Mouse (Mus musculus) MEL (cell line): ENCODE measurements around the gene Limd2.
A peak's percentile ranks its signal among the peaks of the same experiment; 100 is the strongest.

Experiments
- CHD2 ChIP-seq: IDR thresholded peaks from 2 replicates; pipeline ENCODE4 v1.6.1; 2011; ENCODE audit warnings: low read length, improper control_type of control experiment
- CTCF ChIP-seq, 3 experiments: IDR thresholded peaks in 2 of 3; conservative IDR thresholded peaks in 1 of 3; 2 replicates each; pipeline ENCODE4 v1.5.1; 2011 to 2012; ENCODE audit warnings: low read length in 3 of 3, low read depth in 2 of 3, mild to moderate bottlenecking in 2 of 3, improper control_type of control experiment in 1 of 3, inconsistent platforms in 1 of 3, mixed read lengths in 1 of 3, moderate library complexity in 1 of 3; ENCODE audit not compliant: control insufficient read depth in 1 of 3, insufficient read depth in 1 of 3, poor library complexity in 1 of 3, severe bottlenecking in 1 of 3
- E2F4 ChIP-seq: IDR thresholded peaks from 2 replicates; pipeline ENCODE4 v1.6.1; 2011; ENCODE audit warnings: low read depth, low read length, improper control_type of control experiment, borderline replicate concordance
- GATA1 ChIP-seq: IDR thresholded peaks from 2 replicates; pipeline ENCODE4 v1.6.1; 2011; ENCODE audit warnings: low read depth, low read length, improper control_type of control experiment
- MAZ ChIP-seq: IDR thresholded peaks from 2 replicates; pipeline ENCODE4 v1.6.1; 2012; ENCODE audit warnings: low read depth, mild to moderate bottlenecking, inconsistent platforms, low read length, improper control_type of control experiment
- NRF1 ChIP-seq: IDR thresholded peaks from 2 replicates; pipeline ENCODE4 v1.6.1; 2014; ENCODE audit warnings: low read depth, mild to moderate bottlenecking, inconsistent platforms, low read length, improper control_type of control experiment, moderate library complexity; ENCODE audit not compliant: poor library complexity, insufficient read depth, severe bottlenecking
- POLR2A ChIP-seq, 2 experiments: IDR thresholded peaks; 2 replicates each; pipeline ENCODE4 v1.6.1; 2011 to 2012; ENCODE audit warnings: low read length in 2 of 2, mild to moderate bottlenecking in 2 of 2, control low read depth in 1 of 2, improper control_type of control experiment in 1 of 2, low read depth in 1 of 2, moderate library complexity in 1 of 2; ENCODE audit not compliant: control insufficient read depth in 1 of 2, insufficient read depth in 1 of 2, poor library complexity in 1 of 2
- POLR2AphosphoS2 ChIP-seq: IDR thresholded peaks from 2 replicates; pipeline ENCODE4 v1.6.1; 2011; ENCODE audit warnings: low read length, improper control_type of control experiment
- USF2 ChIP-seq, 2 experiments: IDR thresholded peaks; 2 replicates each; pipeline ENCODE4 v1.6.1; 2011 to 2012; ENCODE audit warnings: improper control_type of control experiment in 2 of 2, low read length in 2 of 2, borderline replicate concordance in 1 of 2, inconsistent platforms in 1 of 2, low read depth in 1 of 2, mild to moderate bottlenecking in 1 of 2; ENCODE audit not compliant: insufficient read depth in 1 of 2
- ZMIZ1 ChIP-seq: IDR thresholded peaks from 2 replicates; pipeline ENCODE4 v1.6.1; 2012; ENCODE audit warnings: low read depth, mild to moderate bottlenecking, inconsistent platforms, low read length, improper control_type of control experiment, moderate library complexity

DNA sequence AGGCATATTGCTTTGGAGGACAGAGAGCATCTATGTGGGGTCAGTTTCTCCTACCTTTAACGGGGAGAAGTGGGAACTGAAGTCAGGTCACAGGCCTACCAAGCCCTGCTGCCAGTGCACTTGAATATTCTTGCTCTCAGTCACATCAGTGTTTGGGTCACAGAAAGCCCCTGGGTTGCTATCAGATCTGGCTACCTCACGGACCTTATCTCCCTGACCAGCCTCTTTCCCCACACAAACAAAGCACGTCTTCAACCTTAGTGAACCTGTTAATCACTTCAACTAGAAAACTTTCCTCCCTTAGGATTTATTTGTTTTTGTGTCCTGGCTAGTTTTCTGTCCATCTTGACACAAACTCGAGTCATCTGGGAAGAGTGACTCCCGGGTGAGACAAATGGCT, 15.7 kb upstream of the Limd2 start:
- no peak for TF ChIP-seq MAZ
- TF ChIP-seq CHD2 = no peak
- TF ChIP-seq NRF1 = no peak
- no peak for TF ChIP-seq E2F4
- TF ChIP-seq CTCF (IDR thresholded peaks at IDR 0.05 in 2 of 3, conservative IDR thresholded peaks at IDR 0.05 in 1 of 3; ENCODE audit: control insufficient read depth in 1 of 3, insufficient read depth in 1 of 3, low read depth in 2 of 3, low read length in 3 of 3, poor library complexity in 1 of 3, severe bottlenecking in 1 of 3) = no peak
- TF ChIP-seq POLR2AphosphoS2 = no peak
- no peak for TF ChIP-seq ZMIZ1
- no peak for TF ChIP-seq POLR2A (IDR thresholded peaks at IDR 0.05; ENCODE audit: control insufficient read depth in 1 of 2, insufficient read depth in 1 of 2, low read depth in 1 of 2, low read length in 2 of 2, poor library complexity in 1 of 2)
- peak; percentile 71 for TF ChIP-seq GATA1
- TF ChIP-seq USF2 (IDR thresholded peaks at IDR 0.05; ENCODE audit: borderline replicate concordance in 1 of 2, insufficient read depth in 1 of 2, low read depth in 1 of 2, low read length in 2 of 2) = no peak
